Mouse (Mus musculus): Measurements from ENCODE around the gene 3830403N18Rik.
"Not testable (repeated sequence)": the region's sequence is repeated elsewhere in the genome, so short reads cannot be mapped to it uniquely, and the experiment has no call there.

GRCm38 (mm10) chrX:56136336-56136909, at the start of gene 3830403N18Rik:
- not testable (repeated sequence) for TF ChIP-seq POLR2A (IDR thresholded peaks at IDR 0.05; ENCODE audit: borderline replicate concordance, control insufficient read depth, low read depth, low read length); CTCF (IDR thresholded peaks at IDR 0.05; ENCODE audit: control insufficient read depth, insufficient read depth, low read length)
